Mouse (Mus musculus) bone marrow, adult 2 months (tissue): ENCODE measurements around the gene Myrfl.

Experiments
- CTCF ChIP-seq: fragments of 200-500 bp; IDR thresholded peaks from 2 replicates; pipeline ENCODE4 v1.5.1; 2011; ENCODE audit warnings: low read length, control low read depth; ENCODE audit not compliant: control insufficient read depth, insufficient read depth
- POLR2A ChIP-seq: fragments of 200-500 bp; IDR thresholded peaks from 2 replicates; pipeline ENCODE4 v1.6.1; 2011; ENCODE audit warnings: low read depth, mild to moderate bottlenecking, control low read depth, low read length, borderline replicate concordance; ENCODE audit not compliant: control insufficient read depth

GRCm38 (mm10) chr10:116784098-116784497, 112.6 kb downstream of the Myrfl start:
- TF ChIP-seq CTCF (no peak), POLR2A (no peak)
